Mouse (Mus musculus) cerebellum, postnatal 25 days (tissue): ENCODE data around the gene Rspo1.
A peak's percentile ranks its signal among the peaks of the same experiment; 100 is the strongest.
"Not testable (repeated sequence)": the region's sequence is repeated elsewhere in the genome, so short reads cannot be mapped to it uniquely, and the experiment has no call there.

Source experiments
- DNase-seq, 2 experiments: peaks; one replicate each; pipeline ENCODE4 v3.0.0; 2021; ENCODE audit warnings: mixed read lengths in 2 of 2

The Rspo1 gene

DNA sequence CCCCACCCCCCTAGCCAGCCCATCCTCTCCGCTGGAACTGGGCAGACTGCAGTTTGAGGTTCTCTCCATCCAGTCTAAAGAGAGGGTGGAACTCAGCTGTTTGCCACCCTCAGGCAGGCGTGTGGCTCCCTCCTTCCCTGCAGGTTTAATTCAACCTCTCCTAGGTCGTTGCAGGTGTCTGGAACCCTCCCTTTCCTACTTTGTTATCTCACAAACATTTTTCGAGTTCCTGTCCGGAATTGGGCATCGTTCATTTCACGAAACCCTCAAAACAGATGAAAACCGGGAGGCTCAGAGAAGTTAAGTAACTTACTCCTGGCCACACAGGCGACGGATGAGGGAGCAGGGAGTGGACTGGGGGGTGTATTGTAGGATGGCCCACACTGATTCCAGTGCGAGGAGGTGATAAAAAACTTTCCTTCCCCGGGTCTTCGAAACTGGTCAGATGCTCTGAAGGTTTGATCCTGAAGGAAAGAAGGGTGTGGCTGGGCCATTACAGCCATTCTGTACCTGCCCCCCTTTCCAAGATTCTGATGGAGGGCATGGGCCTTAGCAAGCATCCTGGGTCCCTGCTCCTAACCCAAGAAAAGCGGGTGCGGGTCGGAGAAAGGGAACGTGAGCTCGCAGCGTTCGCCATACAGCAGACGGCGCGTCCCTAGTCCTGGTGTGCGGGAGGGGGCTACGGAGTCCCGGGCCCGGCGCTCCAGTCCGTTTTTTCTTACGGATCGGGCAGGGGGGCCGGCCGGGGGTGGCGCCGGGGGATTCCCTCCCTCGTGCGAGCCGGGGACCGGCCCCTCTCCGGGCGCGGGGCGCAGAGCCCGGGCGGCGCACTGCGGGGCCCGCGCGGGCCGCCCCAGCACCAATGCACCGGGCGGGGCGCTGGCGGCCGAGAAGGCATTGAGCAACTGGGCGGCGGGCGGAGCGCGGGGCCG, at the start of gene Rspo1:
Gene Rspo1, plus strand, starts transcription at position 760 of the 932 bp plus-strand sequence.
- no peak for DNase-seq

- DNase-seq, result peak; percentile 95 to 96
Observed at GRCm38 (mm10) chr4:124936613-124937471, 49.4 kb upstream of the Rspo1 start, which contains the start of gene 9930104L06Rik. TSS of gene 9930104L06Rik (plus strand) at chr4:124937048.

GRCm38 (mm10) chr4:124939211-124939610, 47.0 kb upstream of the Rspo1 start, which contains the start of gene Cdca8:
TSS of gene Cdca8 (minus strand) at chr4:124939311.
- DNase-seq, result not testable (repeated sequence)

GRCm38 (mm10) chr4:124943022-124943421, 43.2 kb upstream of the Rspo1 start:
- peak; percentile 78 to 86 for DNase-seq

DNA sequence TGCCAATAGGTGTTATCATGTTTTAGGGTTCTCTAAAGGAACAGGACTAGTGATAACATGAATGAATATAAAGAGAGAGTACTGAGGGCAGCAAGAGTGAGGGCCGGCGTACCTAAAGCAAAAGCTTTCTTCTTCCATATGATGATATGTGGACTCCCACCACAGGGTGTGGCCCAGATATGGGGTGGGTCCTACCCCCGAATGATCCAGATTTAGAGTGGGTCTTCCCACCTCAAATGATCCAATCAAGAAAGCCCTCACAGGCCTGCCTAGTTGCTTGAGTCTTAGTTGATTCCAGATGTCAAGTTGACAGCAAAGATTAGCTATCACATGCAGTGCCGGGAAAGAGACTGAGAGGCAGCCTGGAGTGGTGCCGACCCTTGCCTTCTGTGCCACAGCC, 42.4 kb upstream of the Rspo1 start:
- DNase-seq, result no peak

DNA sequence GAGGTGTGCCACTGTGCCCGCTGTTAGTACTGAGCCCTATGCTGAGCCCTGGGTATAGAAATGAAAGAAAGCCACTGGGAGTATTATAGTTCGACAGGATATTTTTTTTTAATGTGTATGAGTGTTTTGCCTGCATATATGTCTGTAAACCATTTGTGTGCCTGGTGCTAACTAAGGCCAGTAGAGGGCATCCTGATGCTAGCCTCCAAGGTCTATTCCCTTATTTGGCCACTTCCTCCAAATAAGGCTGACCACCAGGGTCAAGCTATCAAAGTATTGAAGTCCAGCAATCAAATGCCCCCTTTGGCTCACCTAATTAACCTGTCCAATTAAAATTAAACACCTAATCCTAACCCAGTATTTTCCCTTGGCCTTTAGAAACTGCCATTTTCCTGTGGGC, 41.3 kb upstream of the Rspo1 start:
- no peak for DNase-seq

DNA sequence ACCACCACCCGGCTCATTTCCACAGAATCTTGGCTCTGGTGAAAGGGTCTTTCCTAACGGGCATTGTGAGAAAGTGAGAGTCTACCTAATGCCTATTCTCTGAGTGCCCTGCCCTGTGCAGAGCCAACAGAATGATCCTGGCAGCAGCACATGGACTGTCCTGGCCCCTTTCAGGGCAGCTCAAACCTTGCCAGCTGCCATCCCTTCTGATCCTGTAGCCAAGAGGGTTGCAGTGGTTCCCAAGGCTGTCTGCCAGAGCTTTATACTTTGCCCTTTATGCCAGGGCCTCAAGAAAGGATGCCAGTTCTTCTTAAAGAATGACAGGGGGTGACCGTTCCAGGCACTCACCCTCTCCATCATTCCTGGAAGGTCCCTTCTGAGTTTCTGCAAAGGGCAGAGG, 36.7 kb upstream of the Rspo1 start:
- no peak for DNase-seq

- no peak for DNase-seq
Observed at GRCm38 (mm10) chr4:124950181-124951035, 35.8 kb upstream of the Rspo1 start.

GRCm38 (mm10) chr4:124951036-124951433, 35.2 kb upstream of the Rspo1 start:
- DNase-seq, result no peak

DNA sequence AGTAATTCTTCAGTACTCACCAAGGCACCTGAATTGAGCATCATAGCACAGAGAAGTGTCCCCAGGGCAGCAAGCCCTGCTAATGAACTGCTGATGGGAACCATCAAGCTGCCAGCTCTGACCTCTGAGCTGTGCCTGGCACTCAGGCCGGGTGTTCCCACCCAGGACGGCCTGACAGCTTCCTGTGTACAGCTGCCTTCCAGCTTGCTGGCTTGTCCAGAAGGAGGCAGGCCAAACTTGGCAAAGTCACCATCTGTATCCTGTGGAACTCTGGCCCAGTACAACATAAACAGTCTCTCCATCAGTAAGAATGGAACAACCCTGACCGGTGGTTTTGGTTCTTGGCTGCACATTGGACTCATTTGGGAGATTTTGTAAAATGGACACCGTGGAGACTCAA, 32.7 kb upstream of the Rspo1 start:
- DNase-seq, result no peak

DNA sequence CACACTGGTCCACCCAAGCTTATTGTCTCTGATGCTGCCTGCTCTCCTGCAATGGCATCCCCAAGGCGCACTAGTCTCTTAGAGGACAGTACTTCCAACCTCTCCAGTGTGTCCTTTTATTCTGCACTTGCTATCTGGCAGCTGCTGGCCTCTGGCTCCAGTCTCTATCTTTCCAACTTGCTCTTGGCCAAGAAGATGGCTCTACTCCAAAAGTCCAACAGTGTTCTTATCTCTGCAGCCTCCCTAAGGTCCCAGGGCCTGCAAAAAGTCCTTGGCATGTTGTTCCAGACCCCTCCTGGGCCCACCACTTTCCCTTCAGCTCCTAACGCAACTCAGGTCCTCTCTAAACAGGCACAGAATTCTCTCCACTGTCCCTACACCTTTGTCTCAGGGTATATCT, 28.9 kb upstream of the Rspo1 start:
- no peak for DNase-seq

DNA sequence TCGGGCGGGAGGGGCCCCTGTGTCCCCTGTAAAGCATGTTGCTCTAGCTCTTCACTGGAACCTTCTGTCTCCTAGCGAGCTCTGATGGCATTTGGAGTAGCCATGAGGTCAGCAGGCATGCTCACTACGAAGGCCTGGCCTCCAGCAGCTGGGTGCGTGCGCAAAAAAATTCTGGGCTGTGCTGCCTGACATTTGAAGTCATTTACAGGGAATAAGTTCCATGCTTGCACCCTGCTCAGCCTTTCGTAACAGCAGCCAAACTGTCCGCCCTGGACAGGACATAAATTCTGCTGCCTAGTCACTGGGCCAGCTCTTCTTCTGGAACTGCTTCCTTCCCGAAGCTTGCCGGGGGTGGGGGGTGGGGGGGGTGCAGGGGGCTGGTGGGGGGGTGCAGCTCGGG, 27.2 kb upstream of the Rspo1 start:
- DNase-seq, result no peak

DNA sequence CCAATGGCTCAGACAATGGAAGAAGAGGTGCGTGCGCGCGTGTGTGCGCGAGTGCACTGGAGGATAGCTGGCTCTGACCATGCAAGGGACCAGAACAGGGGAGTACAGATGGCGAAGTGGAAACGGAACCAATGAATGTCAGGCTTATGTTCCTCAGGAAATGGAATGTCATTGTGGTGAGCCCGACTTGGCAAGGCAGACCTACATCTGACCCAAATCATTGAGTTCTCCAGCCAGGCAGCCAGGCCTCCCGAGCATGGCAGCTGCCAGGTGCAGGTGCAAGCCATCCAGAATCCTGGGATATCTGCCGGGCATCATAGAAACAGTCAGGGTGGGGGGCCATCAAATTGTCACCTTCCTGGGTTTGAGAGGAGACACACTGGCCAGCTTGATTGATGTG, 25.3 kb upstream of the Rspo1 start:
- peak; percentile 44 to 50 for DNase-seq

DNA sequence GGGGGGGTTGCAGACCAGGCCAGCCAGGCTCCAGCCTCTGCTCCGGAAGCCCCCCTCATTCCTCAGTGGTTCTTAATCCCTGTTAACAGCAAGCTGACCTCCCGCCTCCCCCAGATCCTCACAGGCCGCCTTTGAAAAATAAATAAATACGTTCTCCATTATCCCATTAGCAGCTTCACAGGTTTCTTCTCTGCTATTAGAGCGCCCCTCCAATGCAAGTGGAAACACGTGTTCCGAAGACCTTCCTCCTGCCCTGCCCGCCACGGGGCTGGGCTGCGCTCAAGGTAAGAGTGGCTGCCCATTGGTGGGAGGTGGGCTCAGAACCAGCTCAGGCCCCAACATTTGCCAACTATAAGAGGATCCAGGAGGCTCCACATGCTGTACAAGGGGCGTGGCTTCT, 23.7 kb upstream of the Rspo1 start:
- DNase-seq, result no peak

- no peak for DNase-seq
Observed at GRCm38 (mm10) chr4:124964912-124965599, 21.2 kb upstream of the Rspo1 start.

- no peak for DNase-seq
Observed at GRCm38 (mm10) chr4:124968711-124969110, 17.5 kb upstream of the Rspo1 start.

DNA sequence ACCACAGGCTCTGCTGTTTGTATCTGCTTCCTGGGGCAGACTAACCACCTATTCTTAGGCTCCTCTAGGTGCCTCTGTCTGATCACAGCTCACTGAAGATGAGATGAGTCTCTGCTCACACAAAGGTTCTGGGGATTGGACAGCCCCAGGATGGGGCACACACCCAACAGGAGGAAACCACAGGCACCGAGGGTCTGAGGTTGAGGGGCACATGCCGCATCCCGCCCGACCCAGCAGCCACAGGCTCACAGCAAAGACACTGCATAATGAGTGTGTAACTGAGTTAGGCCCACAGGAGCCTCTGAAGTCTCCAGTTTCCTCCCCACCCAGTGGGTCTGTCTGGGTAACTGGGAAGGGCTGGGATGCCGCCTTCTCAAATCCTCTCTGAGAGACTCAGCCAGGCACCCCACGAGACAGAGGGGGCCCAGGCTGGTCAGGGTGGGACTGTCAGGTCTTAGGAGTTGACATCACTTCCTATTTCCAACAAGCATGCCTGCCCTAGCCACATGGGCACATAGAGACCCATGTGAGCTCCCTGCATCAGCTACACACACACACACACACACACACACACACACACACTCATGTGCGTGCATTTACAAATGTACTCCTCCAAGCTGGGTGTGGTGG, 16.9 kb upstream of the Rspo1 start:
- DNase-seq, result no peak

DNA sequence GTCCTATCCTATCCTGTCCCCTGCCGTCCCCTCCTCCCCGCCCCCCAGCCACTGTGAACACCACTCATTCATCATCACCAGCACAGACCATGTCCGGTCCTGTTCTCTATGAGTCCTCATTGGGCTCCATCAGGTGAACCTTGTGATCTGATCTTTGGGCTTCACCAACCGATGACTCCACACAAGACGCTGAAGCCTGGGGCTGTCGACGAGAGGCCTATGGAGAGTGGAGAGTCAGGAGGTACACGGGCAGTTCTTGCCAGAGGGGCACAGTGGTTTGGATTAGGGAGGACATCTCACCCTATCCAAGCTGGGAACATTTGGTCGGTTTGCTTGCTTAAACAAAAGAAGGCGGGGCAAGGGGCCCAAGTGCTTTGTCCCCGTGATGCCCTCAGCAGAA, 16.0 kb upstream of the Rspo1 start:
- DNase-seq, result no peak

GRCm38 (mm10) chr4:124970677-124971076, 15.6 kb upstream of the Rspo1 start:
- DNase-seq, result no peak

GRCm38 (mm10) chr4:124971094-124971493, 15.1 kb upstream of the Rspo1 start:
- no peak for DNase-seq

- DNase-seq, result no peak
Observed at GRCm38 (mm10) chr4:124972316-124972715, 13.9 kb upstream of the Rspo1 start.
